Mouse (Mus musculus): Measurements from ENCODE around the gene Zfp704.

The Zfp704 gene

DNA sequence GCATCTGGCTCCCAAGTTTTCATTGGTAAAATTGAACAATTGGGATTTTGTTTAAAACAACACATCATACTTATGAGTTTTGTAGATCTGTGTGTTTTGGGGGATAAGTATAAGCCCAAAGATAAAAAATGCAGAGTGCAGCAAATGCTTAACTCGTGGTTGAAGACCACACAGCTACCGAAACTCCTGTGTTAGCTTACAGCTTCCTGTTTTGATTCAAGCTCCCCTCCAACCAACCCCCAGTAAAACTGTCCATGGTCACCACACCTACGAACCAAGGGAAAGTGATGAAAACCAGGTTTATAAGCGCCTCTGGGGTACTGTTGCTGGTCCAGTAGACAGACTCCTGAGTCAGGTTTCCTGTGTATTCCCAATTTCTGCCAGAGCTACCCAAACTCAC, 144.2 kb downstream of the Zfp704 start:
- no peak for DNase-seq (ENCODE audit: low read depth, low spot score)

DNA sequence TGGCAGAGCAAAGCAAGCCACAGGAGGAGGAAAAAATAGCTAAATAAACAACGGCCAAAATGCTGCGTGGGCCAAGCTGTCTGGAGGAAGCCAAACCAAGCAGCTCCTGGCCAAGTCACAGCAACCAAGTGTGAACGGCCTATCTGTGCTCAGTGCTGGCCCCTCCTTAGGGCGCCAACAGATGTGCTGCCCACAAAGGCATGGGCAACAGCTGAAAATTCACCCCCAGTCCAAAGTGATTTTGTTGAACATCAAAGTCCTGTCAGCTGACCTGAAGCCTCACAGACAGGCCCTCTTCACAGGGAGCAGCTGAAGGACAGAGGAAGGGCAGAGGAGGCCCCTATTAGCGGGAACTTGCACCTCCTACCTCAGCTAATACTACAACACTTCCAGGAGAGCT, 148.2 kb downstream of the Zfp704 start:
- DNase-seq (ENCODE audit: low read depth, low spot score) = no peak

DNA sequence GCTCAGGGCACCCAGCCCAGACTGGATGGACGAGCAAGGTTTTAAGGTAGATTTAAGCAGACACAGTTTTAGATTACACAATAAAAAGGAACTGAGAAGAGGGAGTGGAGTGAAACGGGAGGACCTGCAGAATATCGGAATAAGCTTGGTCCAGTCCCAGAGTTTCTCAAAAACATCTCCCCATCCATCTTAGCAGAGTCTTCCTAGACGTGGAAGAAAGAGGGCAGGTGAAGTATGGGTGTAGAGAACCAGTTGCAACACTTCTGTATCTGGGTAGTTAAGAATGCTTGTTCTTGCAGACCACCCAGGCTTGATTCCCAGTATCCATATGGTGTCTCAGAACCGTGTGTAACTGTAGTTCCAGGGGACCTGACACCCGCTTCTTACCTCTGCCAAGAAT, 149.6 kb downstream of the Zfp704 start:
- no peak for DNase-seq (ENCODE audit: low read depth, low spot score)

DNA sequence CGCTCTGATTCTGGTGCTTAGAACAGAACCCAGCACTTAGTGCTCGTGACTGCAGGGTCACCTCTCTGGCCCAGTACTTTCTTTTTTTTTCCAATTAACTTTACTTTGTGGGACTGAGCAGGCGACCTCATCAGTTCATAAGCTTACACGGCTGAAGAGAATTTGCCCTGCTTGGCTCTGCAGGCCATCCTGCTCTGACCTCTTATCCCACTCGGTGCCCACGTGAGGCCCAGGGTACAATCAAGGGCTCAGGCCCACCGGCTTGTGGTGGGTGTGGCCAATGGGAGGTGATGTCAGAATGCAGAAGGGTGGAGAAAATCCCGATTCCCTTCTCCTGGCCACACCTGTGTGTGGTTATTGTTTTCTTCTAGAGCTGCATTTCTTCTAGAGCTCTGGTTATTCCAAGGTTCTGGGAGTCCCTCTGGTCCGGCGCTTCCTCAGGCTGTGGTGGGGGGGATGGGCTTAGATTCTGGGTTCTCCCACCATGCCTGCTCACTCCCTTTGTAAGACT, 153.4 kb downstream of the Zfp704 start:
- DNase-seq (ENCODE audit: low read depth, low spot score) = no peak

DNA sequence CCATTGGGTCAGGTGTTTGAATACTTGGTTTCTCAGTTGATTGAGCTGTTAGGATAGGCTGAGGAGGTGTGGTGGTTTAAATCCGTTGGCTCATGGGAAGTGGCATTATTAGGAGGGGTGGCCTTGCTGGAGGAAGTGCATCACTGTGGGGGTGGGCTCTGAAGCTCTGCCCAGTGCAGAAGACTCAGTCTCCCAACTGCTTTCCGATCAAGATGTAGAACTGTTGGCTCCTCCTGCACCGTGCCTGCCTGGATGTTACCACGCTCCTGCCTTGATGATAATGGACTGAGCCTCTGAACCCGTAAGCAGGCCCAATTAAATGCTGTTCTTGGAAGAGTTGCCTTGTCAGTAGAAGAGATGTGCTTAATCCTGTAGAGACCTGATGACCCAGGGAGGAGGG, 154.5 kb downstream of the Zfp704 start:
- no peak for DNase-seq (ENCODE audit: low read depth, low spot score)

DNA sequence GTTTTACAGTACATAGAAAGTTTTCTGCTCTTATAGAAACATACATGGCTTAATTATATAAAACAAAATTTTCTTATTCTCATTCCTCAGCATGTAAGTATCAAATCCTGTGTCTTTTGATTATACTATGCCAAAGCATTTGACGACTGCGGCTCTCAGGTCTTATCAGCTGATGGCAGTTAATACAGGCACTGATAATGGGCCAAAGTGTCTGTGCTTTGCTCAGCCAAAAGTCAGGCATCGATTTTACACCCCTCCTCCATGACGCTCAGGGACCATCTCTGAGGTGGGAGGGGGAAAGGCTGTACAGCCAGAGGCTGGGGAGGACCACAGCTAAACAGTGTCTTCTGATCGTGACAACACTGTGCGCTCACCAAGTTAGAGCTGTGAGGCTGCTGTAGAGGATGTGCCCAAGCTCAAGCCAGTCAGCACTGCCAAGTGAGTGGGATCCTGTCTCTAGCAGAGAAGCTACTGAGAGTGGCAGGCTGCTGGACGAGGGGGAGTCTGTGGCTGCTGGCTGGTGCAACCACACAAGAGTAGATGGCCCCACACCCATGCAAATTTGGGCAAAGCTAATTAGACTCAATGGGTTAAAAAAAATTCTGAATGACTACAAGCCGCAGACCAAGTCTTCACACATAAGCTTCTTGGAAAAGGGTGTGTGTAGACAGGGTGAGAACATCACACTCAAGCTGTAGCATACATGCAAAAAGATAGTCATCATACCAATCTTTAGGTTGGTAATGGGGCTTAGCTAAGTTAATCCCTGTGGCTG, 155.1 kb downstream of the Zfp704 start:
- DNase-seq (ENCODE audit: low read depth, low spot score) = no peak

DNA sequence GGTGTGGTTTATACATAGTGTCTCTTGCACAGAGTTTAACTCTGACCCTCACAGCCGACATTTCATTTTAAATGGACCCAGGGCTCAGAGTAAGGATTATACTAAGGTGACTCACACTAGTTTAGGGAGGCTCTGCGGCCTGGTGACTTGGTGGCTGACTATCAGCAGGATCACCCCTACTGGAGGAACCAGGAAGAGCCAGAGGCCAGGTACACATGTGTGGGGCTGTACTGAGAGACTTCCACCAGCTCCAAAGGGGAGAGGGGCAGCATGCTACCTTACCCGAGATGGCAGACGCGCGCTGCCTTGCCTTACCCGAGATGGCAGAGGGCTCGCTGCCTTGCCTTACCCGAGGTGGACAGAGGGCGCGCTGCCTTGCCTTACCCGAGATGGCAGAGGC, 159.4 kb downstream of the Zfp704 start:
- no peak for DNase-seq (ENCODE audit: low read depth, low spot score)

DNA sequence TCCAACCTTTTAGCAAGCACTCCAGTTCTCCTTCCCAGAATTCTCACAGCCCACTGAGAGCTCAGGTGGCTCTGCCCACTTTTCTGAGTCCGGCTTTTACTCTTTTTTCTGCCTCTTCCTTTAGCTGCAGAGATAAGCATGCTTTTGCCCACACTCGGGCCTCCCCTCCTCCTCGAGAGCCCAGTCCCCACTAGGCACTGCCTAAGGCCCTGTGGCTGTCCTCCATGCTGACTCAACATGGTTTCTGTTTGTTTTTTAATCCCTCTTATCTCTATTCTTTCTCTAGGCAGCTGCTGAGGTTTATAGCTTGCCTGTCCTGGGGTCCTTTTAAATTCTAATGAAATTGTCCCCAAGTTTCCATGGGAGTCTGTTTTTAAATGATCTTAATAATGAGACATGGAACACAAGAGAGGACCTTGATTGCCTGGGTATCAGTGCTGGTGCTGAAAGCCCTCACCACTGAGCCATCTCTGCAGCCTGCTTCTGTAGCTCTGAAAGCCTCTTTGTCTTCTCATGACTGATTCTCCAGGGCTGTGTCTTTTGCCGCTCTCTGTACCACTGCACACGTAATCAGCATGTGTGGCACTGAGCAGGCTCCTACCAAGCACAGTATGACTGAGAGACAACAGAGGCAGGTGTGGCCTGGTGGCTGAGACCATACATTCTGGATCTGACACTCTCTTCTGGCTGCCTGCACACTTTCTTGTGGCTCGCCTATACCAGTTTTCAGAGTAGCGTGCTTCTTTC, 160.5 kb downstream of the Zfp704 start:
- DNase-seq (ENCODE audit: low read depth, low spot score) = no peak

DNA sequence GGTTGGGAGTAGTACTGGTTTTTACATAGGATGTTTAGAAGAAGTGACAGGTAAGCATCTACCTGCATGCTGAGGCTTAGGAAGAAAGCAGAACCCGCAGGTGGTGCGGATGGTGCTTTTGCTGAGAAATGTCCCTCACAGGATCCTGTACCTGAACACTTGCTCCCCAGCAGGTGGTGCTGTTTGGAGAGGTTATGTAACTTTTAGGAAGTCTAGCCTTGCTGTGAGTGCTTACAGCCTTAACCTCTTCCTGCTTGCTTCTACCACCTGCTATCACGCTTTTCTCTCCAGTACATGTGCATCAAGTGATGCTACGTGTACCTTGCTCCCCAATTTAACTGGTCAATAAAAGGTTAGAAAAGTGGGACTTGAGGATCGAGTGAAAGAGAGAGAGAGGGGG, 161.3 kb downstream of the Zfp704 start:
- DNase-seq (ENCODE audit: low read depth, low spot score) = no peak

DNA sequence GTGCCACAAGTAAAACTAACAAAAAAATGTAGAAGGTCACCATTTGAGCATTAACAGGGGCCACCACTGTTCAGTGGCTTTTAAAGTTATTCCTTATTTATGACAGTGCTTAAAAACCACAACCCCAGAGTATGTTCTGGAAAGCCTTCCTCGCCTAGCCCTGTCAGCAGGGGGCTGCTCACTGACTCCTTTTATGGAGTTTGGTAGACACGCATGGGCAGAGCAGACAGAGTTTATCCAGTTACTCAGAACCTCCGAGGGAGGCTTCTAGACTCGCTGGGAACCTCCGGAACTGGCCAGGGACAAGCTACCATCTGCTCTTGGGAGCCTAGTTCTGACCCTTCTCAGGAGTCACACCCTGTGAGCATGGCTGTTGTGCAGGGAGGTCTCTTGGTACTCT, 165.3 kb downstream of the Zfp704 start:
- no peak for DNase-seq (ENCODE audit: low read depth, low spot score)

DNA sequence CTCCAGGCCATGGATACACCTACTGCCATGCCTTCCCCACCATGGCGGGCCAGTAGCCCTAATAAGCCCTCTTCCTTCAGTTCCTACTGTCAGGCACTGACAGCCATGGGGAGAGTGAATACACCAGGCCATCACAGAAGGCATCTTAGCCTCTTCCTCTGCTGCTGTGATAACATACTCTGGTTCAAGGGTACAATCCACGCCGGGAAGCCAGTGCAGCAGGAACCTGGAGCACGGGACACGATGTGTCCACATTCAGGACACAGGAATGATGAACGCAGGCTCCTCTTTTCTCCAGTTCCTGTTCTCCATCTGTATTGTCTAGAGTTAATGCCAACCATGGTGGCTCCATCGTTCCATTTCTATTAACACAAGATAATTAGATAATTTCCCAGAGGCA, 165.9 kb downstream of the Zfp704 start:
- DNase-seq (ENCODE audit: low read depth, low spot score) = no peak

DNA sequence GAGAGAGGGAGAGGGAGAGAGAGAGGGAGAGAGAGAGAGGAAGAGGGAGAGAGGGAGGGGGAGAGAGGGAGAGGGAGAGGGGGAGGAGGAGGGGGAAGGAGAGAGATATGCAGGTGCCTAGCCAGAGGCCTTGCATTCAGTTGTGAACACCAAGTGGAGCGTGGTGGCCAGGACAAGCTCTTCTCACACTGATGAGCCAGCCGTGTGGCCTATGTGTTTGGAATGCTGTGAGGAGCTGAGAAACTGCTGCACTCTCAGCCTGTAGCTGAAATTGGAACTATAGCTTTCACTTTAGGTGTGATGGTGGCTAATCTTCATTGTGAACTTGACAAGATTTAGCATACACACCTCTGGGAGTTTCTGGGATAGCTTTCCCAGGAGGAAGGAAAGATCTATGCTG, 166.4 kb downstream of the Zfp704 start:
- no peak for DNase-seq (ENCODE audit: low read depth, low spot score)

DNA sequence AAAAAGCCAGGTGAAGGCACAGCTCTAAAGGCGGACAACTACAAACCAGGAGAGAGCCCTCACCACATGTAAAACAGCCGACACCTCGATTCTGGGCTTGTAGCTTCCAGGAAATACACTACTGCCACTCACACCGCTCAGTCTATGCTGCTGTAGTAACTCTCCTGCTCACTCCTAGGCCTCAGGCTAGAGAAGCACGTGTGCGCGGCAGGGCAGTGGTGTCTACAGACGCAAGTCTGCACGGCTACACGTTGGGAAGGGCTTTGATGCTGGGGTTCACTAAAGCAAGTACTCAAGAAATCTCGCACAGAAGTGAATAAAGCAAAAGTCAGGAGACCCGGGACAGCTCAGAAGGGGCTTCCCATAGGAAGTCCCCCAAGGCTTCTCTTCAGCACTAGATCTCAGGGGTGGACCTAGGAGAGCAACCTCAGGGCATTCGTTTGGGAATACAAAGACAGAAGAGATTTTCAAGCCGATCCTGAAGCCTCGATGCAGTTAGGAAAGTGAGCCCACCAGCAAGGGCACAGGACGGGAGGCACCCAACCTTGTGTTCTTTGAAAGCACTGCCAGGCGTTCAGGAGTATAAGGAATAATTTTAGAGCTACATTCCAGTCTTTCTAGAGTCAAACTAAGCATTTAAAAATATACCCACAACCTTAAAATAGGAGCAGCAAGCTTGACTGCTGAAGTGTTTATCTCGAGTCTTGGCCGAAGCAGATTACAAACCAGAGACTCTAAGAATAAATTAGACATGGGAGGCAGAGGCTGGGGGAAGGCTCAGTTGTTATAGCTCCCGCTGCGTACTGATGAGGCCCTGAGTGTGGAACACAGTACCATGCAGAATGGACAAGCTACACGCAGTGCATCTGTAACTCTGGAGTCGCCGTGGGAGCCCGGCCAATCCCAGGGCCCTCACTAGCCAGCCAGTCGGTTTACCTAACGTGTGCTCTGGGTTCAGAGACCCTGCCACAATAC, 168.0 kb downstream of the Zfp704 start:
- no peak for DNase-seq (ENCODE audit: low read depth, low spot score)

DNA sequence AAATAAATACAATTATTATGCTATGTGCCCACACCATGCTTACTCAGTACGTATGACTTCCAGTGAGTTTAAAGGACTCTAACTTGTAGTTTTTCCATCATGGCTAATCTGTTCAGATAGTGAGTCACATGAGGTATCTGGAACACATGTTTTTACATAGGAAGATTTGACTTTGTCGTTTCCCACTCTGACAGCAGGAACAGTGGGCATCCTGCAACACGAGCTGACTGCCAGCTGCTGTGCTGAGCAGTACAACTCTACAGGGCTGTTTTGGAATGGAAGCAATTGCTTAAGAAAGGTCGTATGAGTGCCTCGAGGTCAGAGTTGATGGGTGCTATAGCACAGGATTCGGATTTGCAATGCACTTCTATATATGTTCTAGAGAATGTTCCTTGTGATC, 169.4 kb downstream of the Zfp704 start:
- DNase-seq (ENCODE audit: low read depth, low spot score) = no peak

DNA sequence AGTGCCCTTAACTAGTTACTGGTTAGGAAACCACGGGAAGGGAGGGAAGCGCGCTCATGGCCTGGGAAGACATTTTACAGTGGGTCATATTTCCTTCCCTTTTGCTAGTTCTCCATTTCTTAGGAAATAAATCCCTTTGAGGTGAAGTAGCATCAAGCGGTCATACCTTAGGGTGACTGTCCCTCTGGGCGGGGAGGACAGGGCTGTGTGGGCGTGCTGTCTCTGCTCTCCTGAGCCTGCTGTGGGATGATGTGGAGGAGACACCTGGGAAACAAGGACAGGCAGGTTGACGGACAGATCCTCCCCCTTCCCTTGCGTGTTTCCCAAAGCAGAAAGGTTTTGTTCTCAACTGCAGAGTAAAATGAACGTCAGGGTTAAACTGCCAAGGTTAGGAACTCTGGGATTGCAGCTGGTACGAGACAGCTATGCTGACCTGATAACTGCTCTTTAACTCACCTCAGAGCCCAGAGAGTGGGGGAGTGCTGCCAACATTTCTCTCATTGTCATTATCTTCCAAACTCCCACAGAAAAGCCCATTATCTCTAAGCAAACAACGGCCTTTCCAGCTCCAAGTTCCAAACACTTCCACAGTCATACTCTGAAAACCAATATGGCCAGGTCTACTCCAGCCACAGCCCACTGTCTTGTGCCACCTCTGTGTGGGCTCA, 170.1 kb downstream of the Zfp704 start:
- no peak for DNase-seq (ENCODE audit: low read depth, low spot score)

DNA sequence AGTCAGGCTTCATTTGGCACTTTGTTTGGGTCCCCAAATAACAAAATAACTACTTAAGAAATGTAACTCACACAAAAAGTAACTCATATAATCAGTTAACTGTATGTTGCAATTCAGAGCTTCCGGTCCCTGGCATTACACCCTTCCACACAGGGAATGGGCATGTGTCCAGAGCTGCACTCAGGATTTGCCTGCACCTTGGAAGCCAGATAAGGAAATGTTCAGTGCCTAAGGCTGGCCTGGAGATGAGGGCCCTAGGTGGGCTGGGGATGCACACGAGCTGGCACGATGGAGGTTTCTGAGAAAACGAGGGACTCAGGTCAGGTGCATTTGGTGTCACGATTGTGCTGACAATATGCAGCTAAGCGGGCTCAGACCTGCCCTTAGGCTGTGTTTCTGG, 173.6 kb downstream of the Zfp704 start:
- no peak for DNase-seq (ENCODE audit: low read depth, low spot score)

DNA sequence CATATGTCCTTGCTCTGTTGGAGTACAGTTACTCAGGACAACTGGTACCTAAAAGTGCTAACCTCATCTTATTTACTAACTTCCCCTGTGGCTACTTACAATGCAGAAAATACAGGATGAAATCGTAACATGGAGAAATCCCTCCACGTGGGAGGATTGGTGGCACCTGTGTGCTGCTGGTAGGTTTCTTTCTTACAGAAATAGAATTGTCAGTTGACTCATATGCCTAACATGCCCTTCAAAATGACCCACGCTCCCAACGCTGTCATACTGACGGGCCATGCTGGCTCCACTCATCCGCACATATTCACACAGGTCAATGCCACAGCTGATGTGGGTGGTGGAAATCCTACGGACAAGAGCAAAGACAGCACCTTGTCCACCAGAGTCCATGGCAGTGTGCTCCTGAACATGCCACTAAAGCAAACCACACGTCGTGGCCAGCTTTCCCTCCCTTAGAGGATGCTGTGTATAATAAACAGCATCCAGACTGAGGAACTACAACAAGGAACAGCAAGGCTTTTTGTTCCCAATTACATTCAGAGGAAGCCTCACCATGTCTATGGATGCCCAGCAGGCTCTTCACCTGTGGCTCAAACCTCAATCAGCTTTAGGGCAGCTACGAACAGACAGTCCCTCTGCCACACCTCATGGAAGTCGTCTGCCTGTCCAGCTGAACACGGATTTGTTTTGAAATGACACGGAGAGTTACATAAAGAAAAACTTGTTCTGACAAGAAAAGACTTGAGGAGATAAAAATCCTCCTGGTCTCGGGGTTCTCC, 175.3 kb downstream of the Zfp704 start:
- DNase-seq (ENCODE audit: low read depth, low spot score) = no peak

DNA sequence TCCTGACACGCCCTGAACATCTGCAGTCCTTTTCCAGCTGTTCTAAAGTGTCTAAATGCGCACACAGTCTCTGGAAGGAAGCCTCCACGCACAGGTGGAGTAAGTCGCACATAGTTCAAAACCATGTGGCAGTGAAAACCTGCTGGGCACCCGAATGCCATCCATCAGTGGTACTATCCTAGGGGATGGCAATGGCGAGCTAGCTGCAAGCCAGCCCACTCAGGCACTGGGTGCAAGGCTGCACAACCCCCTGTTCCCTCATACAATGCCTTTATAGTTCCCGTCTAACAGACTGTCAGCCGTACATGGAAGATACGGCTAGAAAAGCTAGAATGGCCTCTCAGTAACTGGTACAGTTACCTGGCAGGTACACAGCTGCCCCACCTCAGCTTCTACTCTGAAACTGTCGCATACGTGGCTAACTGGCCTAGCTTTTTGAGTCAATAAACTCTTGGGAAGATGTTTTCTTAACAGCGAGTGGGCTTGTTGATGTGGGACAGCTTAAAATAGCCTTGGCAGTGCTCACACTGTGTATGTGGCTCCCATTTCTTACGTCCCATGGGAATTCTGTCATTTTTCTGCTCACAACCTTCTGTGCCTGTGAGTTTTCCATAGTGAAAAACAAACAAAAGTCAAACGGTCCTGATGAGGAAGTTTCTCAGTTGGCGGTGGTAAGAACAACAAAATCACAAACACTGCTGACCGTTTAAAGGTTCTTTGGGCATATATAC, 176.9 kb downstream of the Zfp704 start:
- DNase-seq (ENCODE audit: low read depth, low spot score) = no peak

DNA sequence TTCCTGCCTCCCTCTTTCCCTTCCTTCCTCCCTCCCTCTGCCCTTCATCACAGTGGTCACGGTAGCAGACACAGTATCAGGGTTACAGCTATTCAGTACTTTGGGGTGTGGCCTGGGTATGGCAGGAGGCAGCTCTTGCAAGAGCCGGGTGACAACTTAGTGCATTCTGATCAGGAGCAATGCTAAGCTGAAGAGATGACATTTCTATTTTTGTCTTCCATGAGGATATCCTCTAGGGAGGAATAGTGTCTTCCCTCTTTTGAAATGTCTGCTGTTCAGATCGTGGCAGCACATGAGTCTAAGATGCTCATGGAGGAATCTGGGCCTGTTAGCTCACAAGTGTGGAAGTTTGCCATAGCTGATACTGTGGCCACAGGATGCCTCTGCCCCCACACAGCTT, 177.7 kb downstream of the Zfp704 start:
- DNase-seq (ENCODE audit: low read depth, low spot score) = no peak

DNA sequence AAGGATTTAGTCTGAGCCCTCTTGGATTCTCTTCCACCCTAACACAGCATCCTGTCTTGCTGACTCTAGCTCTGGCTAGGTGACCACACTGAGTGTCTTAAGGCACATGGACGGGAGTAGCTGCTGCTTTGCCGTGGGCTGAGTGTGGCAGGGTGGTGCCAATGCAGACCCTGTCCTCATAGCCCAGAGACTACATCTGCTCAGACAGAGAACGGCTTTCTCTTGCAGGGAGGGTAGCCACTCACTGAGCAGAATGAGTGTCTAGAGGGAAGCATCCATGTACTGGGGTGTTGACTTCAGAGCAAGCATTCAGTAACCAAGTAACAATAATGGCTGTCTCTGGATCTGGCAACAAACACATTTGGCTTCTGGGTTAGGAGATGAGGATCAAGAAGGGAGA, 179.9 kb downstream of the Zfp704 start:
- DNase-seq (ENCODE audit: low read depth, low spot score) = no peak

Measured in CD4-positive, CD25-positive, alpha-beta regulatory T cell, adult 2 months (primary cell).